Mouse (Mus musculus) ES-Bruce4 (cell line): ENCODE data around the gene Zfp786. TPM values are rescaled to one million over a fixed set of nuclear protein-coding genes. Genes with fewer than 3 reads are reported as not detected.

ENCODE experiments used
- H3K27ac ChIP-seq: 2 replicates; pipeline ENCODE4 v1.5.1; 2012; ENCODE audit warnings: low read length, inconsistent platforms; ENCODE audit not compliant: insufficient read depth
- H3K27me3 ChIP-seq: 2 replicates; pipeline ENCODE4 v1.6.1; 2012; ENCODE audit warnings: mild to moderate bottlenecking, low read length, inconsistent platforms; ENCODE audit not compliant: control insufficient read depth, poor library complexity, insufficient read depth, severe bottlenecking
- H3K36me3 ChIP-seq: 2 replicates; pipeline ENCODE4 v1.6.1; 2012; ENCODE audit warnings: inconsistent platforms, mild to moderate bottlenecking, low read length, moderate library complexity; ENCODE audit not compliant: control insufficient read depth, poor library complexity, insufficient read depth, severe bottlenecking
- H3K4me1 ChIP-seq: one replicate; pipeline ENCODE4 v1.8.1; 2011; ENCODE audit warnings: low read length; ENCODE audit not compliant: control insufficient read depth, insufficient read depth
- H3K4me3 ChIP-seq: 2 replicates; pipeline ENCODE4 v1.5.1; 2011; ENCODE audit warnings: low read depth, mild to moderate bottlenecking, low read length
- H3K9ac ChIP-seq: 2 replicates; pipeline ENCODE4 v1.6.1; 2012; ENCODE audit warnings: low read depth, mild to moderate bottlenecking, inconsistent platforms; ENCODE audit not compliant: poor library complexity, severe bottlenecking
- H3K9me3 ChIP-seq: replicated peaks from 2 replicates; pipeline ENCODE4 v1.6.1; 2012; ENCODE audit warnings: mild to moderate bottlenecking, low read length, inconsistent platforms; ENCODE audit not compliant: control insufficient read depth, poor library complexity, insufficient read depth, severe bottlenecking
- CTCF ChIP-seq: IDR thresholded peaks from one replicate; pipeline ENCODE4 v1.8.1; 2011; ENCODE audit warnings: low read depth, low read length
- EP300 ChIP-seq: IDR thresholded peaks from 2 replicates; pipeline ENCODE4 v1.6.1; 2011; ENCODE audit warnings: low read depth, low read length; ENCODE audit not compliant: insufficient read depth
- POLR2A ChIP-seq: IDR thresholded peaks from one replicate; pipeline ENCODE4 v1.8.1; 2011; ENCODE audit warnings: low read length; ENCODE audit not compliant: insufficient read depth
- polyA plus RNA-seq: library from polyadenylated mRNA; stranded (reverse); fragments of >200 nt; gene quantifications from 2 replicates; pipeline ENCODE4 v1.2.4, GENCODE M21; 2011; ENCODE audit warnings: low read depth; ENCODE audit not compliant: missing spikeins, insufficient read depth, insufficient read length

Zfp786 gene
- polyA plus RNA-seq, 1 experiment = 0.67 TPM

- Histone ChIP-seq H3K9ac (peak overlapping the region; percentile 17), H3K36me3 (no peaks in the 10 kb centered on the region)
Measured at GRCm38 (mm10) chr6:47819626-47820325, 10.9 kb downstream of the Zfp786 start.

GRCm38 (mm10) chr6:47818721-47819120 lies 11.9 kb downstream of the Zfp786 start:
- TF ChIP-seq EP300 (no peak), CTCF (no peak), POLR2A (no peak)
- Histone ChIP-seq H3K36me3 (no peaks in the 10 kb centered on the region), H3K9me3 (no peaks in the 10 kb centered on the region), H3K9ac (no peak overlapping the region), H3K4me3 (no peak overlapping the region), H3K4me1 (no peaks in the 10 kb centered on the region), H3K27me3 (no peaks in the 10 kb centered on the region), H3K27ac (no peak overlapping the region)

More at GRCm38 (mm10) chr6:47819626-47820325, 10.9 kb downstream of the Zfp786 start:
- Histone ChIP-seq H3K9me3 (no peaks in the 10 kb centered on the region), H3K27me3 (no peaks in the 10 kb centered on the region), H3K27ac (no peak overlapping the region), H3K4me3 (peak overlapping the region; percentile 30), H3K4me1 (peaks cover under 1% of the 10 kb centered on the region)
- TF ChIP-seq POLR2A (no peak), EP300 (no peak), CTCF (no peak)

GRCm38 (mm10) chr6:47816151-47816550 lies 14.5 kb downstream of the Zfp786 start:
- Histone ChIP-seq H3K9me3 (no peaks in the 10 kb centered on the region), H3K4me3 (no peak overlapping the region), H3K27ac (no peak overlapping the region), H3K9ac (no peak overlapping the region), H3K36me3 (no peaks in the 10 kb centered on the region), H3K27me3 (no peaks in the 10 kb centered on the region), H3K4me1 (no peaks in the 10 kb centered on the region)
- no peak for TF ChIP-seq EP300
- no peak for TF ChIP-seq POLR2A
- no peak for TF ChIP-seq CTCF

GRCm38 (mm10) chr6:47813257-47813878 lies 17.3 kb downstream of the Zfp786 start, which contains the start of gene Pdia4:
Gene Pdia4 (minus strand): TSS chr6:47813430.
- Histone ChIP-seq H3K36me3 (peaks cover 2% of the 10 kb centered on the region; the same call in 1 of the 2 replicates), H3K27me3 (no peaks in the 10 kb centered on the region), H3K9me3 (no peaks in the 10 kb centered on the region), H3K4me1 (peaks cover 1% of the 10 kb centered on the region), H3K27ac (peak within 1 kb of the TSS; percentile 7; the same call in 1 of the 2 replicates), H3K4me3 (peak within 1 kb of the TSS; percentile 90), H3K9ac (peak within 1 kb of the TSS; percentile 84)
- TF ChIP-seq POLR2A (peak; percentile 89), EP300 (0 out of 2 replicates have a peak, but pooled peaks have one; percentile 23), CTCF (no peak)

- H3K4me1 ChIP-seq = peaks cover 1% of the 10 kb centered on the region
- peak overlapping the region; percentile 90 for H3K4me3 ChIP-seq
- TF ChIP-seq POLR2A (no peak), EP300 (no peak), CTCF (no peak)
- no peaks in the 10 kb centered on the region for H3K27me3 ChIP-seq
- H3K27ac ChIP-seq = peak overlapping the region; percentile 7; the same call in 1 of the 2 replicates
- peak overlapping the region; percentile 84 for H3K9ac ChIP-seq
- no peaks in the 10 kb centered on the region for H3K9me3 ChIP-seq
- H3K36me3 ChIP-seq = peaks cover 5% of the 10 kb centered on the region
Measured at GRCm38 (mm10) chr6:47812271-47812915, 18.3 kb downstream of the Zfp786 start.

- Histone ChIP-seq H3K27me3 (no peaks in the 10 kb centered on the region), H3K9ac (peak overlapping the region; percentile 84; the same call in 1 of the 2 replicates), H3K4me1 (peaks cover 1% of the 10 kb centered on the region), H3K27ac (no peak overlapping the region), H3K4me3 (peak overlapping the region; percentile 36), H3K9me3 (no peaks in the 10 kb centered on the region), H3K36me3 (peaks cover 13% of the 10 kb centered on the region)
- TF ChIP-seq CTCF = no peak
- TF ChIP-seq POLR2A = no peak
- TF ChIP-seq EP300 = no peak
Measured at GRCm38 (mm10) chr6:47811324-47811723, 19.3 kb downstream of the Zfp786 start.
